Mouse (Mus musculus) ES-Bruce4 (cell line): ENCODE results near the gene Sipa1l2.

Source experiments
- CTCF ChIP-seq: IDR thresholded peaks from one replicate; pipeline ENCODE4 v1.8.1; 2011; ENCODE audit warnings: low read depth, low read length
- POLR2A ChIP-seq: IDR thresholded peaks from one replicate; pipeline ENCODE4 v1.8.1; 2011; ENCODE audit warnings: low read length; ENCODE audit not compliant: insufficient read depth

- no peak for TF ChIP-seq CTCF
- no peak for TF ChIP-seq POLR2A
Observed at GRCm38 (mm10) chr8:125527941-125528340, 41.7 kb downstream of the Sipa1l2 start.
